Mouse (Mus musculus) embryonic facial prominence, embryonic 11.5 days (tissue): ENCODE measurements at regions not wholly inside any gene's neighbourhood (a gene's known extent, or its start where the extent isn't known, plus 50 kb on each side); places are given as distances from the start of the nearest gene placed in this dataset.
A peak's percentile ranks its signal among the peaks of the same experiment; 100 is the strongest.

ENCODE experiments used
- ATAC-seq: fragments of 200-750 bp; cut with Nextera tagmentation; replicated peaks from 2 replicates; pipeline ENCODE4 v1.8.0; 2017; ENCODE audit warnings: low read depth; ENCODE audit not compliant: insufficient number of reproducible peaks, low FRiP score, low TSS enrichment
- DNase-seq: peaks from one replicate; pipeline ENCODE4 v3.0.0-alpha.2; 2015; ENCODE audit warnings: low spot score
- H3K27ac ChIP-seq: fragments of 300-500 bp; sonication (generic); replicated peaks from 2 replicates; pipeline ENCODE4 v1.5.1; 2014; ENCODE audit warnings: mild to moderate bottlenecking, low read depth, low read length, control low read depth
- H3K27me3 ChIP-seq: fragments of 300-500 bp; sonication (generic); 2 replicates; pipeline ENCODE4 v1.6.1; 2014; ENCODE audit warnings: mild to moderate bottlenecking, low read length, moderate library complexity, mixed read lengths; ENCODE audit not compliant: control insufficient read depth, insufficient read depth
- H3K36me3 ChIP-seq: fragments of 300-500 bp; sonication (generic); replicated peaks from 2 replicates; pipeline ENCODE4 v1.6.1; 2014; ENCODE audit warnings: low read depth, mild to moderate bottlenecking, low read length, moderate library complexity, mixed read lengths; ENCODE audit not compliant: control insufficient read depth, insufficient read depth
- H3K4me1 ChIP-seq: fragments of 300-500 bp; sonication (generic); 2 replicates; pipeline ENCODE4 v1.6.1; 2014; ENCODE audit warnings: low read length, mixed read lengths; ENCODE audit not compliant: control insufficient read depth, insufficient read depth
- H3K4me2 ChIP-seq: fragments of 300-500 bp; sonication (generic); 2 replicates; pipeline ENCODE4 v1.6.1; 2014; ENCODE audit warnings: low read depth, mild to moderate bottlenecking, control low read depth, low read length, moderate library complexity
- H3K4me3 ChIP-seq: fragments of 300-500 bp; sonication (generic); 2 replicates; pipeline ENCODE4 v1.5.1; 2014; ENCODE audit warnings: low read depth, low read length, control low read depth
- H3K9ac ChIP-seq: fragments of 300-500 bp; sonication (generic); replicated peaks from 2 replicates; pipeline ENCODE4 v1.6.1; 2014; ENCODE audit warnings: mild to moderate bottlenecking, control low read depth, low read length
- H3K9me3 ChIP-seq: fragments of 300-500 bp; sonication (generic); replicated peaks from 2 replicates; pipeline ENCODE4 v1.6.1; 2016; ENCODE audit warnings: mild to moderate bottlenecking, low read length, inconsistent platforms, mixed read lengths; ENCODE audit not compliant: control insufficient read depth
- WGBS: fragments of 180-500 bp; shearing (Covaris S2); extraction: QIAGEN DNeasy Blood & Tissue Kit; methylation state at CpG from one replicate; pipeline ENCODE4 v1.1.7; 2014; 5-methylcytosine and 5-hydroxymethylcytosine counted together

DNA sequence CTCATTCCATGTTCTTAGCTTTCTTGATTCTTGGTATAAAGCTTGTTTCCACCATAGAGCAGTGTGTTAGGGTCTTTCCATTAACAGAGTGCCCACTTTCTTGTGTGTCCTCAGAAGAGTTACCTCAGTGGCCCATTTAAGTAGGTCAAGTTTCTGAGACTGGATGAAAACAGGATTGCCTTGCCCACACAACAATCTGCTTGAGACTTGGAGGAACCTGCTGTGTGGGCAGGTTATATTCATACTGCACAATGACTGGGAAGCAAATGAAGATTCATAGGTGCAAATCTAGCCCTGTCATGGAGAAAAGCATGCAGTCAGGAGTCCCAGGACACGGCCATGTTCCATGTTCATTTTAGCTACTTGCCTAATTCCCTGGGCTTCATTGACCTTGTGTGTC, 1984.1 kb upstream of the Lrrc6 start:
- no peak overlapping the region for H3K4me2 ChIP-seq
- H3K27ac ChIP-seq, result no peak overlapping the region
- no peaks in the 10 kb centered on the region for H3K27me3 ChIP-seq
- no peaks in the 10 kb centered on the region for H3K4me1 ChIP-seq
- no peak overlapping the region for H3K9ac ChIP-seq
- DNase-seq (no peak), ATAC-seq (no peak)
- no peaks in the 10 kb centered on the region for H3K36me3 ChIP-seq
- H3K4me3 ChIP-seq, result no peak overlapping the region
- H3K9me3 ChIP-seq, result no peaks in the 10 kb centered on the region
- WGBS, result 63% methylated on average over 1 of the region's 1 CpGs

DNA sequence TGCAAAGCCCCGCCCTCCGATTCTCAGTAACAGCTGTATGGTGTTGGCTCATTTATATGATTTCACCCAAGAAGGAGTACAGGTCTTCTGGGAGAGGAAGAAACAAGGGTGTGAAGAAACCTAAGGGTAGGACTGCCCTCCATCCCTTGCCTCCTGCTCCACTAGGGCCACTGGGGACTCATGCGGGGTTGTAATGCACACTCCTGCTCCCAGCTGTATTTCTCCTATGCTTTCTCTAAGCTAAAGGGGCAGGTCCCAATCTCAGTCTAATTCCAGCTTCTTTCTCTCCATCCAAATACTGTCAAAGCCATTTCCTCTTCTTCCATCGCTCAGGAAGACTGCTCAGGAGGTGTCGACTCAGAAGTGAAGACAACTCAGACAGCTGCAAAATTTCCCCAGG, 1977.0 kb upstream of the Lrrc6 start:
- no peak overlapping the region for H3K4me2 ChIP-seq
- H3K9ac ChIP-seq, result no peak overlapping the region
- H3K9me3 ChIP-seq, result no peaks in the 10 kb centered on the region
- DNase-seq, result no peak
- H3K4me1 ChIP-seq, result no peaks in the 10 kb centered on the region
- H3K36me3 ChIP-seq, result no peaks in the 10 kb centered on the region
- no peak overlapping the region for H3K4me3 ChIP-seq
- WGBS, result 83% methylated on average over 5 of the region's 5 CpGs
- ATAC-seq, result no peak
- H3K27me3 ChIP-seq, result no peaks in the 10 kb centered on the region
- H3K27ac ChIP-seq, result no peak overlapping the region

DNA sequence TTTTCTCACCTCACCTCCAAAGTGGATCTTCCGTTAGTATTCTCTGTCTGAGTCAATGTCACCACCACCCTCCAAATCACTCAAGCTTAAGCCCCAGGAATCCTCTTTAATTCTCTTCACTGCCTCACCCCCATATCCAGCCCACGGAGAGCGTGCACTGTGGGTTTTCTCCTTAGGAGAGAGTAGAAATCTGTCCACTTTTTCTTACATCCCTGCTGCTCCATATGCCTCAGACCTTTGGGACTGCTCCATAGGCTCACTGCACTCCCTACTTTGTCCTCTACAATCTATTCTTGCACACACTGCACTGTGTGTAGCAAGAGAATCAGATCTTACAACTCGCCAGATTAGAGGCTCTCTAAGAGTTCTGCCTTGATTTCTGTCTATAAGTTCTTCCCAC, 1971.2 kb upstream of the Lrrc6 start:
- Histone ChIP-seq H3K36me3 (no peaks in the 10 kb centered on the region), H3K4me2 (no peak overlapping the region), H3K27me3 (no peaks in the 10 kb centered on the region), H3K4me3 (no peak overlapping the region), H3K4me1 (no peaks in the 10 kb centered on the region), H3K27ac (no peak overlapping the region), H3K9ac (no peak overlapping the region), H3K9me3 (no peaks in the 10 kb centered on the region)
- WGBS, result 87% methylated on average over 4 of the region's 4 CpGs
- DNase-seq (no peak), ATAC-seq (no peak)

DNA sequence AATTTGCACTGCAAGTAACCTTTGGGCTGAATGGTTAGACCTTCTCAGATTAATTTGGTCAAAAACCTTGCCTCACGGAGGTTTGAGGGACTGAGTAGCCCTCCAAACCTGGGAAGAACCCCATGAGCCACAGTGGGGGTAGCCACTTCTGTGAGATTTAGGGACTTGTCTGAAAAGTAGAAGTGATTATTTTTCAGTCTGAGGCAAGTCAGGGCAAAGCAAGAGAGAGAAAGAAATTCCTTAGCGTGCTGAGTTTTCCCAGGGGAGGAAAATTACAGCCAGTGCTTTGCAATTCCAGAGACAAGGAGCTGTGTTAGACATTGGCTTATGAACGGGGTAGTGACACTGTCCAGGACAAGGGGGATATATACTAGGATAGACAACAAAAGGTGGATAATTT, 1962.1 kb upstream of the Lrrc6 start:
- ATAC-seq, result no peak
- WGBS, result 36% methylated on average over 3 of the region's 3 CpGs
- H3K9me3 ChIP-seq, result no peaks in the 10 kb centered on the region

DNA sequence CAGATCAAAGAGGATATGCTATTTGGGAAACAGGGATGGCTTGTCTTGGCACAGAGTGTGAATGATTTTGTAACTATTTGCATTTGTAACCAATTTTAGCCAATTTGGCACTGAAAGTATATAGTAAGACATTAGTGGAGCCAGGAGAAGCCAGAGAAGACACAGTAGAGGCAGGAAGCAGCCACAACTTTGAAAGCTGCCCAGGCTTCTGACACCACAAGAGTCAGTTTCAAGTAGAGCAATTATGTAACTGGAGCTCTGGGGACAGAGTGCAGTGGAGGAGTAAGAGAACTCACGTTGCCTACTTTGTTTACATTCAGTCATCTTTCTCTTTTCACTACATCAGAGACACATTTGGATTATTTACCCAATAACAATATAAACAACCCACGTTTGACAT, 1956.5 kb upstream of the Lrrc6 start:
- ATAC-seq (no peak), DNase-seq (no peak)
- Histone ChIP-seq H3K9me3 (no peaks in the 10 kb centered on the region), H3K9ac (no peak overlapping the region), H3K27me3 (no peaks in the 10 kb centered on the region), H3K27ac (no peak overlapping the region), H3K4me3 (no peak overlapping the region), H3K36me3 (no peaks in the 10 kb centered on the region), H3K4me2 (no peak overlapping the region), H3K4me1 (no peaks in the 10 kb centered on the region)
- 38% methylated on average over 2 of the region's 2 CpGs for WGBS

More for the DNA sequence above, 1962.1 kb upstream of the Lrrc6 start:
- peak; percentile 13 for DNase-seq
- no peak overlapping the region for H3K4me3 ChIP-seq
- H3K27ac ChIP-seq, result no peak overlapping the region
- no peaks in the 10 kb centered on the region for H3K4me1 ChIP-seq
- no peak overlapping the region for H3K9ac ChIP-seq
- H3K36me3 ChIP-seq, result no peaks in the 10 kb centered on the region
- H3K27me3 ChIP-seq, result no peaks in the 10 kb centered on the region
- no peak overlapping the region for H3K4me2 ChIP-seq

DNA sequence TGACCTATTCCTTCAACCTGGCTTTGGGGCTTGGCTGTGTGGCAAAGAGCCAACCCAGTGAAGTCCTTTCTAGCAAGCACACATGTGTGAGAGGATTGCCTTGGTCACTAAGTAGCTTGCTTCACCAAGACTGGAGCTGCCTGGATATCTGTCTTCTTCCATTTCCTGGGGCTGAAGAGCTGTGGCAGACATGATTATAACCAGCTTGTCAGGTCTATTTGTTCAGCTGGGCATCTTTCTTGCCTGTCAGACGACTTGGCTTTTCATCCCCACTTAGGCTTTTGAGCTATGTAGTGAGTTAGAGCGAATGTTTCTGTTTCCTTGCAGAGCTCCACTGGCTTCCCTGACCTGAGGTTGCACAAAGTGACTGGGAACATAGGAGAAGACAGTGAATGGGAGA, 1951.3 kb upstream of the Lrrc6 start:
- H3K4me3 ChIP-seq, result no peak overlapping the region
- H3K9ac ChIP-seq, result no peak overlapping the region
- no peak for ATAC-seq
- peak; percentile 41 for DNase-seq
- H3K4me2 ChIP-seq, result no peak overlapping the region
- 25% methylated on average over 2 of the region's 2 CpGs for WGBS
- H3K9me3 ChIP-seq, result no peaks in the 10 kb centered on the region
- H3K4me1 ChIP-seq, result no peaks in the 10 kb centered on the region
- no peak overlapping the region for H3K27ac ChIP-seq
- H3K27me3 ChIP-seq, result no peaks in the 10 kb centered on the region
- H3K36me3 ChIP-seq, result no peaks in the 10 kb centered on the region

DNA sequence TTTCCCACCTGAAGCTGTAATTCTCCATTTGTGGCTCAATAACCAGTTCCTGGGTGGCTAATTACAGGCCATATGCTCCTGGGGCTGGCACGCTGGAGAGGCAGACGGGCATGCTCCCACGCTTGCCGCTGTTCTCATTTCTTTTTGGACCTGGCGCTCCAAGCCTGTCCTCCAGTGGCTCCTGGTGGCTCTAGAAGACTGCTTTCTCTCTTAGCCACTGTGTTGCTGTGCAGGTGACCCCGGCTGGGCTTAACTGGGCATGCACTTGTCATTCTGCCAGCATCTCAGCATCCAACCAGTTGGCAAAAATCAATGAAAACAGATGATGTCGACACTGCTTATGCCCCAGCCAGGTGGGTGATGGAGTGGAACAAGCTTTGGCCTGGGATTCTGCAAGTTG, 1944.6 kb upstream of the Lrrc6 start:
- H3K4me3 ChIP-seq, result no peak overlapping the region
- no peak overlapping the region for H3K9ac ChIP-seq
- no peaks in the 10 kb centered on the region for H3K36me3 ChIP-seq
- no peak for DNase-seq
- no peaks in the 10 kb centered on the region for H3K27me3 ChIP-seq
- 86% methylated on average over 7 of the region's 7 CpGs for WGBS
- ATAC-seq, result no peak
- H3K27ac ChIP-seq, result no peak overlapping the region
- no peaks in the 10 kb centered on the region for H3K4me1 ChIP-seq
- H3K4me2 ChIP-seq, result no peak overlapping the region
- H3K9me3 ChIP-seq, result no peaks in the 10 kb centered on the region

DNA sequence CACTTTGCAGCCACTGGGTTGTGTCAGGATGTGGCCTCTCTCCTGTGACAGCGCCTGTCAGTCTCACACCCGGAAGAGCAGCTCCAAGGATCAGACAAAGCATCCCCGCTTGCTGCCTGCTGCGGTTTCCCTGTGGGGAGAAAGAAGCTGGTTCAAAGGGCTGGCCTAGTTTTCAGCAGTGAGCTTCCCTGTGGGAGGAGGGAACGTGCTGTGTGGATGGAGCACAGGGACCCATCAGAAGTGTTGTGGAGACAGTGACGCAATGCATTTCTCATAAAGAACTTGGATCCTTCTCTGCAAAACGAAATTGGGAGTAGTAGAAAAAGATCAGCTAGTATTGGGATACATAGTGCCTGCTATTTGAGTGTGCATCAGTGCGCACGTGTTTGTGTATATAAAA, 1939.9 kb upstream of the Lrrc6 start:
- H3K4me3 ChIP-seq, result no peak overlapping the region
- H3K9me3 ChIP-seq, result no peaks in the 10 kb centered on the region
- ATAC-seq, result no peak
- no peak overlapping the region for H3K4me2 ChIP-seq
- no peaks in the 10 kb centered on the region for H3K36me3 ChIP-seq
- 54% methylated on average over 9 of the region's 9 CpGs for WGBS
- no peak overlapping the region for H3K9ac ChIP-seq
- H3K4me1 ChIP-seq, result no peaks in the 10 kb centered on the region
- no peak overlapping the region for H3K27ac ChIP-seq
- H3K27me3 ChIP-seq, result no peaks in the 10 kb centered on the region
- no peak for DNase-seq

DNA sequence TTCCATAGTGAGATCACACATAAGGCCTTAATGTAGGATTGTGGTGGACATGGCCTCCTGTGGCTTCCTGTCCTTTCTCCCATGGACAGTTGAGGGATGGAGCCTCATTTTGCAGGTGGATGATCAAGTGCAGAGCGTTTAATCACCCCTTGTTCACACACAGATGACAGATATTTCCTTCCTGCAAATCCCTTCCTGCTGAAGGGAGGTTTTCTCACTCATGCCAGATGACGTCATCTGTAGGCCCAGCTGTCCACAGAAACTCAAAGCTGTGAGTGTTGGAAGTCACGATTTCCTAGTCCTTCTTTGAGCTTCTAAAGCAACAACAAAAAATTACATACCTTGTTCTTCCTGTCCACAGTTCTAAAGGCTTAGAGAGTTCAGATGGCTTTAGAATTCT, 1935.3 kb upstream of the Lrrc6 start:
- no peaks in the 10 kb centered on the region for H3K27me3 ChIP-seq
- WGBS, result 64% methylated on average over 3 of the region's 3 CpGs
- no peak for DNase-seq

More for the DNA sequence above, 1935.3 kb upstream of the Lrrc6 start:
- Histone ChIP-seq H3K36me3 (no peaks in the 10 kb centered on the region), H3K27ac (no peak overlapping the region), H3K4me1 (no peaks in the 10 kb centered on the region), H3K9me3 (no peaks in the 10 kb centered on the region), H3K4me3 (no peak overlapping the region), H3K9ac (no peak overlapping the region), H3K4me2 (no peak overlapping the region)
- ATAC-seq, result no peak
